Mouse (Mus musculus): ENCODE data around the gene Pwp1. TPM values are rescaled to one million over a fixed set of nuclear protein-coding genes. Genes with fewer than 3 reads are reported as not detected.
"Not testable (repeated sequence)": the region's sequence is repeated elsewhere in the genome, so short reads cannot be mapped to it uniquely, and the experiment has no call there.

Pwp1 gene
- 10 to 100 TPM; 37.1 to 37.7 TPM for total RNA-seq (2021)

- intact Hi-C loops (cut with DNase I), result not testable (repeated sequence)
- peak; percentile 35 for DNase-seq
These were observed at the start of gene Pwp1 for GRCm38 (mm10) chr10:85829085-85829853. TSS of gene Pwp1 (plus strand) at chr10:85829494.

- DNase-seq; intact Hi-C loops (cut with DNase I): not testable (repeated sequence)
These were observed 7.1 kb upstream of the Pwp1 start for GRCm38 (mm10) chr10:85822143-85822696.

GRCm38 (mm10) chr10:85823752-85824151 is 5.5 kb upstream of the Pwp1 start:
- DNase-seq; intact Hi-C loops (cut with DNase I): not testable (repeated sequence)

GRCm38 (mm10) chr10:85828722-85829084 is 591 bp upstream of the Pwp1 start:
- intact Hi-C loops (cut with DNase I); DNase-seq: not testable (repeated sequence)

- intact Hi-C loops (cut with DNase I), result no loop called here
These were observed 17.0 kb downstream of the Pwp1 start for GRCm38 (mm10) chr10:85846105-85846862.

GRCm38 (mm10) chr10:85871698-85872478 is 42.6 kb downstream of the Pwp1 start:
- intact Hi-C loops (cut with DNase I), result loop anchor here (10.0 kb wide), 1 partner anchor 197 kb away; no protein-coding TSS in a partner anchor
- peak; percentile 95 for DNase-seq

More at GRCm38 (mm10) chr10:85846105-85846862, 17.0 kb downstream of the Pwp1 start:
- no peak for DNase-seq

- intact Hi-C loops (cut with DNase I), result loop anchor here (10.0 kb wide), 1 partner anchor 198 kb away; no protein-coding TSS in a partner anchor
- DNase-seq, result no peak
These were observed 43.1 kb downstream of the Pwp1 start for GRCm38 (mm10) chr10:85872479-85872773.

GRCm38 (mm10) chr10:85873861-85874544 is 44.7 kb downstream of the Pwp1 start:
- intact Hi-C loops (cut with DNase I), result loop anchor here (10.0 kb wide), 1 partner anchor 199 kb away; no protein-coding TSS in a partner anchor
- no peak for DNase-seq

GRCm38 (mm10) chr10:85875812-85876211 is 46.5 kb downstream of the Pwp1 start:
- DNase-seq, result no peak

GRCm38 (mm10) chr10:85879886-85880486 is 50.7 kb downstream of the Pwp1 start:
- no peak for DNase-seq
- intact Hi-C loops (cut with DNase I), result loop anchor here (10.0 kb wide), 1 partner anchor 205 kb away; no protein-coding TSS in a partner anchor

More at GRCm38 (mm10) chr10:85875812-85876211, 46.5 kb downstream of the Pwp1 start:
- intact Hi-C loops (cut with DNase I), result loop anchor here (10.0 kb wide), 1 partner anchor 201 kb away; no protein-coding TSS in a partner anchor

- peak; percentile 98 for DNase-seq
- intact Hi-C loops (cut with DNase I), result no loop called here
These were observed 87.4 kb downstream of the Pwp1 start, which contains the start of gene Prdm4 for GRCm38 (mm10) chr10:85916498-85917309. TSS of gene Prdm4 (minus strand) at chr10:85917142.

- intact Hi-C loops (cut with DNase I), result no loop called here
- DNase-seq, result no peak
These were observed 98.6 kb downstream of the Pwp1 start, which contains the start of gene Ascl4 for GRCm38 (mm10) chr10:85927676-85928445. TSS of gene Ascl4 (plus strand) at chr10:85927681.

GRCm38 (mm10) chr10:85928499-85929207 is 99.4 kb downstream of the Pwp1 start:
- DNase-seq, result peak; percentile 79
- intact Hi-C loops (cut with DNase I), result no loop called here

GRCm38 (mm10) chr10:85929208-85929591 is 99.9 kb downstream of the Pwp1 start:
- intact Hi-C loops (cut with DNase I), result no loop called here
- no peak for DNase-seq

- intact Hi-C loops (cut with DNase I), result no loop called here
- DNase-seq, result no peak
These were observed 100.7 kb downstream of the Pwp1 start for GRCm38 (mm10) chr10:85929962-85930361.

- intact Hi-C loops (cut with DNase I), result no loop called here
- DNase-seq, result no peak
These were observed 107.1 kb downstream of the Pwp1 start for GRCm38 (mm10) chr10:85936280-85936965.
